Mouse (Mus musculus) layer of hippocampus, postnatal 14 days (tissue): ENCODE measurements around the gene Dlst. TPM values are rescaled to one million over a fixed set of nuclear protein-coding genes. Genes with fewer than 3 reads are reported as not detected.

ENCODE experiments used
- DNase-seq, 2 experiments: peaks; one replicate each; pipeline ENCODE4 v3.0.0; 2021 to 2022; ENCODE audit warnings: low spot score in 2 of 2, mixed read lengths in 1 of 2
- total RNA-seq, 2 experiments: library from RNA; stranded (reverse); gene quantifications; 2 replicates each; pipeline ENCODE4 v1.2.3; 2021

Gene Dlst
- total RNA-seq, 2 experiments from 2014 or later: 169 to 175 TPM

DNA sequence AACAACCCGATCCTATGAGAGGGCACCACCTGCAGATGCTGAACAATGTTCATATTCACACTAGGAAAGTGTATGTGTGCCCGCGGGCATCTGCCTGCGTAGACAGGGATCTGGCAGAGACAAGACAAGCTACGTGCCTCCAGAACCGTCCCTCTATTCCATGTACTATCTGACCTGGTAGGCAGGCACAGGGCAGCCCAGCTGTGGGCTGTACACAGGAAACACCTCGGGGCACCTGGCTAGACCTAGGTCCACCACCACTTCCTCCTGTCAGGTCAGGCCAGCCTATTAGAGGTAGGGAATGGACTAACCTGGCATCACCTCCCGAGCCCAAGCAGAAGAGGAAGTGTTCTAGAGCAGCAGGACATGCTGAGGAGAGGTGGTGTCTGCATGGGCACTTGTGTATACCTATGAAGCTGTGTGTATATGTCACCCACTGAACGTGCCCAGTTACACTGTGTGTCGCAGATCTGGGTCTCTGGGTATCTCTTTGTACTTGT lies 67.2 kb downstream of the Dlst start, which contains the start of gene Pgf:
Gene Pgf, minus strand, starts transcription at position 51 of the 500 bp plus-strand sequence.
- DNase-seq: no peak

DNA sequence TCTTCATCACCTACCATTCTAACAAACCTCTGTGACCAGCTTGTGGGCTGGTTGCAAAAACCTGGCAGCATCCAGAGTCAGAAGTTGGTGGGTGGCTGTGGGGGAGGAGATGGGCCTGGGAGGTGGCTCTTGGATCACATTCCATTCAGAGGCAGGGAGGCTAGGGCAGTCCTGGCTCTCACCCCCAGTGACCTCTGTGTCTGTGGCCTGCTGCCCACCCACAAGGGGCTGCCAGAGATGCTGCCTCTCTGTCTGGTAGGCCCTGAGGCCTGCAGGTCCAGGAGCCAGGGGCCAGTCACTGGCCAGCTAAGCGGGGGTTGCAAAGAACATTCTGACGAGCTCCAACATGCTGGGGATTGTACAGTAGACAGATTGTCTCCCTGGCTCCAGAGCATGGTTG lies 67.7 kb downstream of the Dlst start:
- DNase-seq: no peak

DNA sequence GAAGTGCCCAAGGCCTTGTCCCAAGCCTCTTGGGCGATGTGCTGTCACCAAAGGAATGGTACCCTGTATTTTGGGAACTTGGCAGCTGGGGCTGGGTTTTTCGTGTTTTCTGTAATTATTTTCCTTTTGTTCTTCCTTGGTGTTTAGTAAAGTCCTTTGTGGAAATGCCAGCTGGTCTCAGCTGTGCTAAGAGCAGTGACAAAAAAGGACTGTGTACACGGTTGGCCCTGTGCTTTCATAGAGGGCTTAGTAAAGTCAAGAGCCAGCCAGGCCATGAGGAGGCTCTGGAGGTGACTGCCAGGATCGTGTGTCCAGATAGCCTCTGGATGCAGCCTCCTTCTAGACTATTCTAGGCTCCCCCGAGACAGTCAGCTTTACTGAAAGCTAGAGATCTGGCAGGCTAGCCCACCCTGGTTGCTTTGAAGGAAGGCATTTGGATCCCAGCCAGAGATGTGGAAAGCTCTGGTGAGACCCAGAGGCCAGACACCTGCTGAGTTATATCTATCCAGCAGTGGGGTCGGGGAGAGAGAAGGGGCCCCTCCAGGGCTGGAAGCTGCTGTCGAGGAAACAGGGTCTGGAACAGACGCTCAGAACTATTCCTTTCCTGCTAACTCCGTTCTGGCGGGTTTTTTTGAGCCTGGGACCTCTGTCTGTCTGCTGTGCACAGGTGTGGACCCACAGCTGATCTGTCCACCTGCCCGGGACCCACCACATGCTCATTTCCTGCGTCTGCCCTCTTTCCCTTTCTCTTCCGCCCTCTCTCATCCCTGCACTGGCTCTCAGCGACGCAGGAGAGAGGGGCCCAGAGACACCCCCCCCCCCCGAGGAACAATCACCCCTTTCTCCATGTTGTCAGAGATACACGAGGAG lies 71.1 kb downstream of the Dlst start:
- no peak for DNase-seq

DNA sequence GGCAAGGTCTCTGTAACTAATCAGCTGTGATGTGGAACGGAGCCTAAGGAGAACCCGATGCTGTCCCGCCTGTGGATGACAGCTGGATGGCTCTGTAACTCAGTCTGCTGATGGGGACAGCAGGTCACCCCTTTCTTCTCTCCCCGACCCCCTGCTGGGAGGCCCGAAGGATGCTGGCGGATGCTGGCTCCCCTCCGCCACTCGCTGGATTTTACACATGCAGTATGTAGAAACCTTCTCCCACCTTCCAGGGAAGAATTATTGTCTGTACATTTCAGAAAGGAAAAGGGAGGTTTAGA lies 71.7 kb downstream of the Dlst start:
- no peak for DNase-seq

DNA sequence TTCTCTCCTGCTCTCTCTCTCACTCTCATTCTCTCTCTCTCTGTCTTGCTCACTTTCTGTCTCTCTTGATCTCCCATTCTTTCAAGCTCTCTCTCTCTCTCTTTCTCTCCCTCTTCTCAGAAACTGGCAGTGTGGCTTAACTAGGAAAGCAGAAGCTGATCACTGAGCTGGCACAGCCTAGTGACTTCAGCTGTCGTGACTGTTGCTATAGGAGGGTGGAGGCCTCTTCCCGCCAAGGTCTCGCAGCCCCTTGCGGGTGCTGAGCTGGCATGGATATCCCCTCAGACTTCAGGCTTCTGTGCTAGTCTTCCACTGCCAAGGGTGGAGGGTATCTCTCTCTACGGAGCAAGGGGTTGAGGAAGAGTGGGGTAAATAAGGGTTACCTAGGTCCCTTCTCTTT lies 72.3 kb downstream of the Dlst start:
- no peak for DNase-seq

DNA sequence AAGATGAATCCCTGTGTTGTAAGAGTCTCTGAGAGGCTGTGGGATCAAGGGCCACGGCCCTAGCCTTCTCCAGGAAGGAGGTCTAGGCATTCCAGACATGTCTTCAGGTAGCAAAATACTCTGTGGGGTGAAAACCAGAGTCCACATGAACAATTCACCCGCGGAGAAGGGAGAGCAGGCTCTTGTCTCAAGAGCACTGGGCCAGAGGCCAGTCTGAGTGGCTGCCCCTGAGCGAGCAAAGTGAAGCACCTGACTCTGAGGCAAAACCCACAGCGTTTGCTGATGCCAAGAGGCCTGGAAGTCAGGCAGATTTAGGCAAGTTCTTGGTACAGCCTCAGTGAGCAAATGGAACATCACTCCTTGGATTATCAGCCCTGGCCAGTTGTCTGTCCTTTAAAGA lies 73.5 kb downstream of the Dlst start:
- no peak for DNase-seq

Other genes starting within 250 kb of the Dlst start
- 1 to 10 TPM in 1 of 2 experiments, under 1 TPM in 1; 0.74 to 1.3 TPM for gene Ltbp2, start 234.3 kb upstream of the Dlst start, total RNA-seq
- 10 to 100 TPM; 35.4 to 36.6 TPM for gene Fcf1, start 139.9 kb upstream of the Dlst start, total RNA-seq
- 100 to 1,000 TPM in 1 of 2 experiments, 10 to 100 TPM in 1; 99.4 to 107 TPM for gene Arel1, start 139.9 kb upstream of the Dlst start, total RNA-seq
- gene Ylpm1, start 114.5 kb upstream of the Dlst start, total RNA-seq: 100 to 1,000 TPM; 114 to 128 TPM
- 1 to 10 TPM; 2.1 to 2.4 TPM for gene Prox2, start 74 bp upstream of the Dlst start, total RNA-seq
- 10 to 100 TPM; 41.1 to 43.1 TPM for gene Rps6kl1, start 40.4 kb downstream of the Dlst start, total RNA-seq
- 1 to 10 TPM; 5.2 to 6.6 TPM for gene Pgf, start 67.0 kb downstream of the Dlst start, total RNA-seq
- gene Eif2b2, start 108.6 kb downstream of the Dlst start, total RNA-seq: 10 to 100 TPM; 58.3 to 66.6 TPM
- gene Mlh3, start 159.8 kb downstream of the Dlst start, total RNA-seq: 10 to 100 TPM; 15.4 to 15.8 TPM
- 10 to 100 TPM; 32.8 to 36.8 TPM for gene Acyp1, start 177.6 kb downstream of the Dlst start, total RNA-seq
- 1 to 10 TPM in 1 of 2 experiments, under 1 TPM in 1; 0.88 to 1.2 TPM for gene Zc2hc1c, start 177.8 kb downstream of the Dlst start, total RNA-seq
- 10 to 100 TPM; 29.4 to 29.6 TPM for gene Nek9, start 228.5 kb downstream of the Dlst start, total RNA-seq